Comparison of ENCODE assay signal across 24 mouse cellular contexts in the genomic region with DNA sequence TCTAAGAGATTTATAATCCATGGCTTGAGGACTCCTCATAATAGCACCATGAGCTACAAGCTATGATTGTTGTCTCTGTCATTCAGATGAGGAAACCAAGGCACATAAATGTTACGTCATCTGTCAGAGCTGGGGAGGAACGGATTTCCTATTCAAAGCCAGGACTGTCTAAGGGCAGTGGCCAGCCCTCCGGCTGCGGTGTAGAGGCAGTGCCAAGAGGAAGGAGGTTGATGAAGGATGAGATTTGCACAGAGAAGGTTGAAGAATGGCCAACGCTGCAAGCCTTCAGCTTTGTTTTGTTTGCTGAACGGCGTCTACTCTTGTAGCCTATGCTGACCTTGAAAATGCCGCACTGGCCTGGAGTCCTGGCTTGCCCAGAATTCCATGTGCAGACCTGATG. TPM values are rescaled to one million over a fixed set of nuclear protein-coding genes. Genes with fewer than 3 reads are reported as not detected.
A peak's percentile ranks its signal among the peaks of the same experiment; 100 is the strongest.
DNase-seq lines count a peak whose midpoint lies in the region; ATAC-seq lines count a peak whose summit lies in the region.
"Had no signal": no experiment of that assay in that cellular context is flagged by ENCODE, and none has a peak within 500 bp of the region (broad histone marks: within the 10 kb centered on the region; RNA-seq: fewer than 3 reads in every experiment).

No protein-coding gene starts in this region.

- H3K9ac ChIP-seq in kidney, embryonic 14.5 days (ENCODE audit: low read depth, low read length), result no peak overlapping the region
- H3K9ac ChIP-seq in hindbrain, embryonic 13.5 days, result no peak overlapping the region
- H3K9ac ChIP-seq: heart, embryonic 15.5 days had no signal

- H3K27ac ChIP-seq in kidney, embryonic 14.5 days (ENCODE audit: low read depth, low read length), result no peak overlapping the region
- H3K27ac ChIP-seq in hindbrain, embryonic 13.5 days, result no peak overlapping the region
- H3K27ac ChIP-seq: embryonic facial prominence, embryonic 10.5 days; gastrocnemius, adult 2 months; heart, embryonic 15.5 days; left cerebral cortex, adult 2 months; limb, embryonic 10.5 days; macrophage had no signal

- no peaks in the 10 kb centered on the region for H3K9me3 ChIP-seq in kidney, embryonic 14.5 days (ENCODE audit: control insufficient read depth, low read length)
- no peaks in the 10 kb centered on the region for H3K9me3 ChIP-seq in hindbrain, embryonic 13.5 days
- H3K9me3 ChIP-seq: embryonic facial prominence, embryonic 10.5 days; heart, embryonic 15.5 days; limb, embryonic 10.5 days had no signal

- no peak overlapping the region for H3K4me2 ChIP-seq in kidney, embryonic 14.5 days (replicated peaks; ENCODE audit: low read depth, low read length)
- H3K4me2 ChIP-seq in hindbrain, embryonic 13.5 days, result no peak overlapping the region
- H3K4me2 ChIP-seq: heart, embryonic 15.5 days; midbrain, embryonic 11.5 days had no signal

- 81% methylated on average over 8 of the region's 8 CpGs for WGBS in kidney, embryonic 14.5 days
- WGBS in hindbrain, embryonic 13.5 days, result 90% methylated on average over 8 of the region's 8 CpGs

- no peaks in the 10 kb centered on the region for H3K4me1 ChIP-seq in kidney, embryonic 14.5 days (ENCODE audit: control insufficient read depth, insufficient read depth, low read length)
- H3K4me1 ChIP-seq in hindbrain, embryonic 13.5 days (replicated peaks), result no peaks in the 10 kb centered on the region
- H3K4me1 ChIP-seq: heart, embryonic 15.5 days; limb, embryonic 10.5 days had no signal

- ATAC-seq in kidney, embryonic 14.5 days (ENCODE audit: low FRiP score, low TSS enrichment), result no peak
- ATAC-seq in hindbrain, embryonic 13.5 days (ENCODE audit: low FRiP score), result no peak
- ATAC-seq: hindbrain, embryonic 16.5 days; intestine, embryonic 16.5 days had no signal

- DNase-seq in kidney, adult 18-20 months, result peak; percentile 21
- peak; percentile 37 to 43 for DNase-seq in kidney, adult 8-10 months
- peak; percentile 40 to 72 for DNase-seq in kidney, postnatal 25 days
- peak; percentile 21 to 49 for DNase-seq in lung, postnatal 4 days
- no peak for DNase-seq in spleen, postnatal 10 days (ENCODE audit: low spot score in 2 of 2)
- DNase-seq: adrenal gland, postnatal 10 days; cerebellum, adult 18-20 months; cerebellum, postnatal 36 days; gastrocnemius, adult 2 months; heart, postnatal 4 days; retina, postnatal 1 day; thymus, postnatal 36 days had no signal

- H3K4me3 ChIP-seq in kidney, embryonic 14.5 days (ENCODE audit: low read length), result no peak overlapping the region
- H3K4me3 ChIP-seq in hindbrain, embryonic 13.5 days, result no peak overlapping the region
- H3K4me3 ChIP-seq: embryonic facial prominence, embryonic 10.5 days; gastrocnemius, adult 2 months; heart, embryonic 15.5 days; left cerebral cortex, adult 2 months; limb, embryonic 10.5 days had no signal

- no peaks in the 10 kb centered on the region for H3K36me3 ChIP-seq in kidney, embryonic 14.5 days (ENCODE audit: control insufficient read depth, insufficient read depth, low read length)
- H3K36me3 ChIP-seq in hindbrain, embryonic 13.5 days, result no peaks in the 10 kb centered on the region
- H3K36me3 ChIP-seq: embryonic facial prominence, embryonic 10.5 days; heart, embryonic 15.5 days; limb, embryonic 10.5 days had no signal

- no peaks in the 10 kb centered on the region for H3K27me3 ChIP-seq in kidney, embryonic 14.5 days (ENCODE audit: control insufficient read depth, insufficient read depth, low read length)
- H3K27me3 ChIP-seq in hindbrain, embryonic 13.5 days, result no peaks in the 10 kb centered on the region
- H3K27me3 ChIP-seq: heart, embryonic 15.5 days had no signal

RNA-seq across cellular contexts. Expression of gene Nf1, which starts 13.8 kb away (rescaled TPM):
- polyA plus RNA-seq in kidney, embryonic 14.5 days (2014; fragmentation: Nextera tagmentation; extraction: Ambion mirVana), result 14.5 and 14.8 TPM in 2 replicates
- polyA plus RNA-seq in hindbrain, embryonic 13.5 days (2015; fragmentation: Nextera tagmentation; extraction: Ambion mirVana), result 7.8 and 8.5 TPM in 2 replicates

RNA-seq across cellular contexts. Expression of gene Gm9964, which starts 29.0 kb away (rescaled TPM):
- not detected in 2 replicates for polyA plus RNA-seq in kidney, embryonic 14.5 days (2014; fragmentation: Nextera tagmentation; extraction: Ambion mirVana)
- 0.32 TPM in 1 of 2 replicates, not detected in the other for polyA plus RNA-seq in hindbrain, embryonic 13.5 days (2015; fragmentation: Nextera tagmentation; extraction: Ambion mirVana)
- polyA plus RNA-seq: embryonic facial prominence, embryonic 10.5 days; forebrain, embryonic 11.5 days; heart, embryonic 15.5 days; hindbrain, embryonic 16.5 days; intestine, embryonic 16.5 days; limb, embryonic 10.5 days; liver, adult 2 months; macrophage; midbrain, embryonic 11.5 days had no signal

Comparison
In these comparisons a context has a peak if more than half of its experiments do, and no peak if none do; other contexts are left out.
1. DNase-seq: peak in kidney, adult 18-20 months (single experiment), kidney, adult 8-10 months (2 of 2), kidney, postnatal 25 days (2 of 2) and lung, postnatal 4 days (2 of 2); none in spleen, postnatal 10 days (0 of 2).